Mouse (Mus musculus) CH12.LX (cell line): ENCODE measurements around the gene Kif18b. TPM values are rescaled to one million over a fixed set of nuclear protein-coding genes. Genes with fewer than 3 reads are reported as not detected.

Experiments used
- DNase-seq: peaks from one replicate; pipeline ENCODE4 v3.0.0-alpha.2; 2013; ENCODE audit errors: extremely low read depth
- H3K27ac ChIP-seq: 2 replicates; pipeline ENCODE4 v1.5.1; 2012; ENCODE audit warnings: low read depth, mild to moderate bottlenecking, control low read depth, moderate library complexity; ENCODE audit not compliant: insufficient read depth
- H3K27me3 ChIP-seq: replicated peaks from 2 replicates; pipeline ENCODE3; 2012; ENCODE audit warnings: inconsistent platforms
- H3K36me3 ChIP-seq, 2 experiments: replicated peaks in 1 of 2; 2 replicates each; pipeline versions ENCODE3 to v1.6.1; 2012; ENCODE audit warnings: inconsistent platforms in 1 of 2, low read length in 1 of 2, mild to moderate bottlenecking in 1 of 2, mixed read lengths in 1 of 2, moderate library complexity in 1 of 2; ENCODE audit not compliant: control insufficient read depth in 1 of 2, insufficient read depth in 1 of 2
- H3K4me1 ChIP-seq, 2 experiments: 2 replicates each; pipeline ENCODE4 v1.6.1; 2012; ENCODE audit warnings: inconsistent platforms in 1 of 2, moderate library complexity in 1 of 2; ENCODE audit not compliant: insufficient read depth in 2 of 2, control insufficient read depth in 1 of 2
- H3K4me2 ChIP-seq: 2 replicates; pipeline ENCODE4 v1.6.1; 2012; ENCODE audit warnings: low read depth, mild to moderate bottlenecking, control low read depth; ENCODE audit not compliant: poor library complexity, insufficient read depth, severe bottlenecking
- H3K4me3 ChIP-seq, 3 experiments: fragments of 150-350 bp in 1 of 3; sonication (generic) in 1 of 3; replicated peaks in 1 of 3; 2 replicates each; pipeline versions ENCODE3 to v1.5.1; 2011 to 2012; ENCODE audit warnings: low read depth in 2 of 3, low read length in 2 of 3, mild to moderate bottlenecking in 2 of 3, moderate library complexity in 2 of 3, control low read depth in 1 of 3, improper control_type of control experiment in 1 of 3, inconsistent platforms in 1 of 3, mixed read lengths in 1 of 3; ENCODE audit not compliant: poor library complexity in 1 of 3
- H3K79me2 ChIP-seq: replicated peaks from 2 replicates; pipeline ENCODE4 v1.6.1; 2012; ENCODE audit warnings: mild to moderate bottlenecking, moderate library complexity; ENCODE audit not compliant: control insufficient read depth, poor library complexity, insufficient read depth, severe bottlenecking; ENCODE audit errors: extremely low read depth
- H3K9ac ChIP-seq: 2 replicates; pipeline ENCODE4 v1.6.1; 2012; ENCODE audit warnings: low read depth, mild to moderate bottlenecking, control low read depth, moderate library complexity; ENCODE audit not compliant: insufficient read depth
- H3K9me3 ChIP-seq: replicated peaks from 2 replicates; pipeline ENCODE3; 2012; ENCODE audit warnings: low read length, inconsistent platforms, mixed read lengths
- BHLHE40 ChIP-seq: IDR thresholded peaks from 2 replicates; pipeline ENCODE4 v1.6.1; 2011; ENCODE audit warnings: mild to moderate bottlenecking, low read depth, low read length, improper control_type of control experiment
- CHD1 ChIP-seq: IDR thresholded peaks from 2 replicates; pipeline ENCODE4 v1.6.1; 2012; ENCODE audit warnings: low read depth, low read length, improper control_type of control experiment, inconsistent platforms
- CHD2 ChIP-seq: IDR thresholded peaks from 2 replicates; pipeline ENCODE4 v1.6.1; 2011; ENCODE audit warnings: low read length, improper control_type of control experiment
- CTCF ChIP-seq, 2 experiments: IDR thresholded peaks in 1 of 2; conservative IDR thresholded peaks in 1 of 2; 2 replicates each; pipeline ENCODE4 v1.5.1; 2011 to 2012; ENCODE audit warnings: low read depth in 2 of 2, low read length in 2 of 2, improper control_type of control experiment in 1 of 2, inconsistent platforms in 1 of 2, mild to moderate bottlenecking in 1 of 2, moderate library complexity in 1 of 2
- E2F4 ChIP-seq: IDR thresholded peaks from 2 replicates; pipeline ENCODE4 v1.6.1; 2011; ENCODE audit warnings: low read depth, low read length, improper control_type of control experiment; ENCODE audit not compliant: insufficient replicate concordance
- IRF4 ChIP-seq: IDR thresholded peaks from 2 replicates; pipeline ENCODE4 v1.6.1; 2014; ENCODE audit warnings: low read depth, mild to moderate bottlenecking, inconsistent platforms, low read length, improper control_type of control experiment
- JUN ChIP-seq: IDR thresholded peaks from 2 replicates; pipeline ENCODE4 v1.6.1; 2011; ENCODE audit warnings: low read depth, mild to moderate bottlenecking, low read length, improper control_type of control experiment, moderate library complexity; ENCODE audit not compliant: insufficient read depth
- JUND ChIP-seq: conservative IDR thresholded peaks from 2 replicates; pipeline ENCODE4 v1.6.1; 2011; ENCODE audit warnings: low read depth, low read length, improper control_type of control experiment
- KAT2A ChIP-seq: IDR thresholded peaks from 2 replicates; pipeline ENCODE4 v1.6.1; 2012; ENCODE audit warnings: low read length, improper control_type of control experiment, inconsistent platforms; ENCODE audit not compliant: insufficient replicate concordance
- MAFK ChIP-seq: IDR thresholded peaks from 2 replicates; pipeline ENCODE4 v1.6.1; 2011; ENCODE audit warnings: low read length, improper control_type of control experiment; ENCODE audit not compliant: insufficient replicate concordance
- MAZ ChIP-seq: IDR thresholded peaks from 2 replicates; pipeline ENCODE4 v1.6.1; 2012; ENCODE audit warnings: low read depth, mild to moderate bottlenecking, inconsistent platforms, low read length, improper control_type of control experiment, moderate library complexity
- NELFE ChIP-seq: IDR thresholded peaks from 2 replicates; pipeline ENCODE4 v1.6.1; 2011; ENCODE audit warnings: low read depth, low read length, improper control_type of control experiment
- POLR2A ChIP-seq: IDR thresholded peaks from 2 replicates; pipeline ENCODE4 v1.6.1; 2011; ENCODE audit warnings: low read depth, mild to moderate bottlenecking, improper control_type of control experiment, low read length
- POLR2AphosphoS2 ChIP-seq: IDR thresholded peaks from 2 replicates; pipeline ENCODE4 v1.6.1; 2011; ENCODE audit warnings: low read depth, low read length, improper control_type of control experiment
- SIN3A ChIP-seq: IDR thresholded peaks from 2 replicates; pipeline ENCODE4 v1.6.1; 2012; ENCODE audit warnings: low read length, improper control_type of control experiment, inconsistent platforms
- USF2 ChIP-seq: conservative IDR thresholded peaks from 2 replicates; pipeline ENCODE4 v1.6.1; 2011; ENCODE audit warnings: low read depth, low read length, improper control_type of control experiment
- ZC3H11A ChIP-seq: IDR thresholded peaks from 2 replicates; pipeline ENCODE4 v1.6.1; 2012; ENCODE audit warnings: low read depth, mild to moderate bottlenecking, inconsistent platforms, low read length, improper control_type of control experiment
- ZMIZ1 ChIP-seq: IDR thresholded peaks from 2 replicates; pipeline ENCODE4 v1.6.1; 2012; ENCODE audit warnings: low read depth, mild to moderate bottlenecking, inconsistent platforms, low read length, improper control_type of control experiment
- dilution Hi-C: fragments of 300-500 bp; cut with MboI; formaldehyde crosslinking; loops from 2 replicates; pipeline ENCODE4 v1.14.3; 2020; ENCODE audit warnings: low sequenced_read_pairs; ENCODE audit not compliant: extremely low pct_unique_long_range_greater_than_20kb, extremely low pct_ligation_motif_present
- in situ Hi-C: fragments of 300-500 bp; cut with MboI; formaldehyde crosslinking; loops from 3 replicates; pipeline ENCODE4 v1.14.3; 2019; ENCODE audit warnings: low sequenced_read_pairs, low pct_ligation_motif_present, low pct_unique_long_range_greater_than_20kb, mixed read lengths
- polyA plus RNA-seq: library from polyadenylated mRNA; unstranded; fragments of >175 nt; gene quantifications from 2 replicates; pipeline ENCODE4 v1.2.1, GENCODE M21; 2012; ENCODE audit warnings: low read depth; ENCODE audit not compliant: insufficient read length
- total RNA-seq, 2 experiments: library from RNA; depleted of rRNA; stranded (reverse); fragments of 300-350 nt in 1 of 2; fragments of >200 nt in 1 of 2; gene quantifications; 2 replicates each; pipeline ENCODE4 v1.2.3; 2012 to 2014

Kif18b gene
- total and polyA plus RNA-seq, 3 experiments: 32.6 to 54.4 (median 54.0) TPM

DNA sequence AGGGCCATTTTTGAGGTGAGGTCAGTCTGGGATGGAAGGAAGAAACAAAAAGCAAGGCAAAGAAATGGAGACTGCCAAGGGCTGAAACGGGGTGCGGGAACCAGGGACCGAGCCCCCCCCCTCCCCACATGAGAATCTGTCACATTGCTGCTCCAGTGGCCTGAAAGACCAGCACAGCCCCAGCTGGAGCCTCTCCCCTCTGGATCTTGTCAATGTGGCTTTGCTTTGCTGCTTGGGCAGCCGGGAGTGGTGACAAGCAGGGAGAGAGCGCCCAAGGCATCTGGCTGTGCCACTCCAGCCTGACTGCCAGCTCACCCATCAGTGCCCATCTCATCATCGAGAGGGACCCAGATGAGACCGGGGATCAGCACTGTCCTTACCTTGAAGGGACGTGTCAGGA lies 32.8 kb upstream of the Kif18b start:
- Histone ChIP-seq H3K36me3 (no peaks in the 10 kb centered on the region), H3K4me3 (no peak overlapping the region), H3K27ac (no peak overlapping the region), H3K9ac (no peak overlapping the region), H3K4me2 (no peak overlapping the region), H3K79me2 (no peaks in the 10 kb centered on the region)
- in situ Hi-C loops: no loop called here
- dilution Hi-C loops: no loop called here
- DNase-seq: no peak
- no peak for TF ChIP-seq MAZ
- no peak for TF ChIP-seq POLR2A
- no peak for TF ChIP-seq CTCF (conservative IDR thresholded peaks at IDR 0.05 in 1 of 2, IDR thresholded peaks at IDR 0.05 in 1 of 2; ENCODE audit: low read depth in 2 of 2, low read length in 2 of 2)
- TF ChIP-seq POLR2AphosphoS2: no peak
- no peak for TF ChIP-seq E2F4
- no peak for TF ChIP-seq NELFE
- no peak for TF ChIP-seq BHLHE40
- TF ChIP-seq JUN: no peak
- no peak for TF ChIP-seq MAFK
- TF ChIP-seq SIN3A: no peak
- no peak for TF ChIP-seq KAT2A
- no peak for TF ChIP-seq ZC3H11A
- no peak for TF ChIP-seq IRF4
- no peak for TF ChIP-seq USF2
- TF ChIP-seq JUND: no peak
- no peak for TF ChIP-seq ZMIZ1
- no peak for TF ChIP-seq CHD2
- TF ChIP-seq, all 38 proteins: peak for 0
- Histone ChIP-seq H3K4me1 (no peaks in the 10 kb centered on the region; a peak in 1 of 4 replicates), H3K27me3 (peaks cover 81% of the 10 kb centered on the region), H3K9me3 (no peaks in the 10 kb centered on the region)

DNA sequence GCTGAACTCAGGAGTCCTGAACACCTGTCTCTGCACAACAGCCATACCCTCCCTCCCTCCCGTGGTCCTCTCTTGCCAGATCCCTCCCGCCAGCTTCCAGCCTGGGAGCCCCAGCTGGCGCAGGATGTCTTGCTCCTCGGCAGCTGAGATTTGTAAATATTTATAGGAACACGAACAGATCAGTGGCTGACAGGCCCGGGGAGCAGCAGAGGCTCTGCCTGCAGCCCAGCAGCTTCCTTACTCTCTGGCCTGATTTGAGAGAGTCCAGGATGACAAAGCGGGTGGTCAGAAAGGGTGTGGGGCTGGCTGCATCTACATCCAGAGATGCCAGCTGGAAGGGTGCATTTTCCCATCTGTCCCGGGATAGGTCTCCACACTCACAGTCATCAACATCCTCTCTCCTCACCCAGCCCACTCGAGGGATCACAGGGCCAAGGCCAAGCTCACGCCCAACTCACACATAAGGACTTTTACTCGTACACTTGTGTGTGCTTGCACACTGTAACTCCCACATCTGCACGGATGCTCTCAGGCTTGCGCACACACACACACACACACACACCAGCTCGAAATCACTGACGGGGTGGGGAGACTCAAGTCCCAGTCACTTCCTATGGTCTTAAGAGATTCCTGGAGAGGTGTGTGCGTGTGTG lies 32.2 kb upstream of the Kif18b start:
- in situ Hi-C loops: no loop called here
- no peaks in the 10 kb centered on the region for H3K9me3 ChIP-seq
- no peak overlapping the region for H3K9ac ChIP-seq
- no peaks in the 10 kb centered on the region; a peak in 1 of 4 replicates for H3K4me1 ChIP-seq
- H3K27me3 ChIP-seq: peaks cover 85% of the 10 kb centered on the region
- dilution Hi-C loops: no loop called here
- DNase-seq: no peak
- H3K4me3 ChIP-seq: no peak overlapping the region
- no peak for TF ChIP-seq CHD1
- no peak for TF ChIP-seq KAT2A
- no peaks in the 10 kb centered on the region for H3K36me3 ChIP-seq
- no peak overlapping the region for H3K27ac ChIP-seq
- no peaks in the 10 kb centered on the region for H3K79me2 ChIP-seq
- H3K4me2 ChIP-seq: no peak overlapping the region
